Mouse (Mus musculus): ENCODE results near the gene Galnt2.

The Galnt2 gene

DNA sequence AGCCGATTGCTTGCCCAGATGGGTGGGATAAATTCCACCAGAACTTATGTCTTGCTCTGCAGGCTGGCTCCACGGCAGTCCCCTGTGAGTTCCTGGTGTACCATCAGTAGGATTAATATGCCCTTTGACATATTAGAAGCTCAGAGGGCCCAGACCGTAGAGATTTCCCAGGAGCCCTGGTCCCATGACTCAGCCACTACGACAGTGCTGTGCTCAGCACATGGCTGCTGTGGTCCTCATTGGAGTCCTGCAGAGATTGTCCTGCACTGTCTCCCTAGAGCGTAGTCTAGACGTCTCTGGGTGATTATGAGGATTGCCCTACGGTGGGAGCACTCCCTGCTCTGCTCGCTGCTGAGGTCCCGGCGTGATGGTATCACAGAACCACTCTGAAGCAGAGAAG, 63.7 kb downstream of the Galnt2 start:
- DNase-seq: no peak

DNA sequence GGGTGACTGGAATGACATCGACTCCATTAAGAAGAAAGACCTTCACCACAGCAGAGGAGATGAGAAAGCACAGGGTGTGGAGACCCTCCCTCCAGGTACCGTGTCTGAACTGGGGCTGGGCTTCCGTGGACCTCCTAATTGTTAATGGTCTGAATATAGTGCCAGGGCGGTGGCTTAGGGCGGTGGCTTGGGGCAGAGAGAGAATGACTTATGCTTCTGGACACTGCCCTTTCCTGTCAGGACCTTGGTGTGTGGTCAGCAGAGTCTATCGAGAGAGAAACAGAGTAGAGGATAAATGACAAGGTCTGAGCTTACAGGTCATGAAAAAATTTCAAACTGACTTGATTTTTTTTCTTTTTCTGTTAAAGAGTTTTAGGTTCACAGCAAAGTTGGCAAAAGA, 64.2 kb downstream of the Galnt2 start:
- DNase-seq: no peak

DNA sequence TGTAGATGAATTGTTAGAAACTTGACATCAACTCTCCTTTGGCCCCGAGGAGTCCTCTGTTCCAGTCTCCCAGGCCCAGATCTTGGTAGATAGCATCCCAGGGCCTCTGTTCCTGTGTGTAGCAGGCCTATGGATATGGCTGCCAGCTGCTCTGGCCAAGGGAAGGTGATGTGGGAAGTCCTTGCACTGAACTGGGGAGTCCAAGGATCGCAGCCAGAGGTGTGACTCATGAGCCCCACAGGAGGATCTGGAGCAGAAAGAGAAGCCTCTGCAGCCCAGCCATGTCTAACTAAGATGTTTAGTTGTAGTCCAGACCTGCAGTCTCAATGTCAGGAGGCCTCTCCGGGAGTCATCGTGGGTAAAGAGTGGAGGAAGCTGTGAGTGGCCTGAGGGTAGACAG, 70.3 kb downstream of the Galnt2 start:
- DNase-seq: no peak

DNA sequence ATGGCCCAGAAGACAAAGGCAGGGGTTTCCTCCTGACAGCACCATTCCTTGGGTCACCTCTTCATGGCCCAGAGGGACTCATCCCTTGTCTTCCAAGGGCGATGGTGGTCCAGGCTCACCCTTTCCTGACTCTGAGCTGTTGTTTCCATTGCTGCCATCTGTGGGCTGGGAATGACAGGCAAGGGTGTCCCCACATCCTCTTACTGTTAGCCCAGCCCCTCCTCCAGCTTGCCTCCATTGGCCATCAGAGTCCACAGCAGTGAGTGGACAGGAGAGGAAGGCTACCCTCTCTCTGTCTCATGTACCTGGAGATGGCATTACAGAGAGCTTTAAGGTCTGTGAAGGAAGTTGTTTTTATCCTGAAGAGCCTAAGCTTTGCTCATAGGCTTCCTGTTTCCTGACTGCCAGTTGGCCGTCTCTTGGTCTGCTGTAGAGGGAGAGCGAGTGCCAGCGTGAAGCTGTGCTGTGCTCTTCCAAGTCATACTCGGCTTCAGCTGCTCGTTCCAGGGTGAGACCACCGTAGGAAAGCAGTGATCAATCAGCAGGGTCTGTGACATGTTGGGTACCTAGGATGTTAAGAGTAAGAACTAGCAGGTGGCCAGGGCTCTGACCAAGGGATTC, 70.9 kb downstream of the Galnt2 start:
- no peak for DNase-seq

DNA sequence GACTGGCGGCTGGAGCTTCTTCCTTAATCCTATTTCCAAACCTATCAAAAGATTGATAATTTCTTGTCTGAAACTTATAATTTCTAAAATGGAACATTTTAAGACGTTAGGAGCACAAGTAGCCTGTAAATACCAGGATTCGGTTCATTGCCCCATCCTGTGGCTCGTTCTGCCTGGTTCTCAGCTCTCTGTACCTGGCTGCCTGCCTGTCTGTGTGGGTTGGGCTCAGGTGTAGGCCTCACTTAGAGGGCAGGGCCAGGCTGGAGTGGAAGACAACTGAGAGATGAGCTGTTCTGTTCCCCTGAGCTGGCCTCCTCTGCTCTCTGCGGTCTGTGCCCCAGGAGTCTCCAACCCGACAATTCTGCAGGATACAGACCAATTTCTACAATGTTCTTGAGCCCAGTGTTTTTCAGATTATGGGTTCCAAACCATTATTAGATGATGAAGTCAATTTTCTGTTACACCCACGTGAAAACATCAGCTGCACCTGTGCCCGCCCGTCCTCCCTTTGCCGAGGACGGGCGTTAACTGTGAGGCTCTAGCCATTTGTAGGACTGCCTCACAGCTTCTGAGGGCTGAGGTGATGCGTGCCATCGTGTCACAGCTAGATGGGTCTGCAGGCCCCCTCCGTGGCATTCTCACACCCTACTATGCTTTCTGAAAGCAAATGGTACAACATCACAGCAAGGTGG, 72.2 kb downstream of the Galnt2 start:
- no peak for DNase-seq

DNA sequence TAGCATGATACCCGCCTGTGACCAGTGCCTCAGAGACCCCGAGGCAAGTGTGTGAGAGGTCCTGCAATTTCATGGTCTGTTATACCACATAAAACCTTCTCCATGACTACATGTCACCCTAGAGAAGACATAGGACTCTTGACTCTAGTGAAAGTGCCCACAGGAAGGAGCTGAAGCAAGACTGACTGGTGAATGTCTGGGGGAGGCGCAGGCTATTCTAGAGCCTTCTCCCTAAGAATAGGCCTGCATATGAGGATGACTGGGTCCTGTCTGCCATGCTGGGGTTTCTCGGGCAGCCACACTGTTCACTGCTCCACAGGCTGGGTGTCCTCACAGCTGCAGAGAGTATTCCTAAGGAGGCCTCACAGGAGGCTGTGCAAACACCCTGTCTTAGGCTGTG, 73.0 kb downstream of the Galnt2 start:
- DNase-seq: no peak

DNA sequence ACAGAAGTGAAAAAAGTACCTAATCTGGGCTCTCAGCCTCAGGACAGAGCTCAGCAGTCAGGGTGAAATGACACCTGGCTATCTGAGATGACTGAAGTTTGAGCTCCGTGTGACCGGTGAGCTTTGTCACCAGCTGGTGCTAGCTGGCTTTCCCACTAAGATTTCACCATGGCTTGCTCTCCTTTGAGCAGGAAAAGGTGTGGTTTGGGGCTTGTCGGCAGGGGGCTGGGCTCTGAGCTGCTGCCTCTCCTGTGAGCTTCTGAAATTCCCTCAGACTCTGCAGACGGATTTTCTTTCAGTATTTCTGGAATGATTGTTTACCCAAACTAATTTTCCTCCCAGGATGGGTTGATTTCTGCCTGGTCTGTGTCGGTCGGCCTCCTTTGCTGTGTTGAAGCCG, 75.4 kb downstream of the Galnt2 start:
- no peak for DNase-seq

DNA sequence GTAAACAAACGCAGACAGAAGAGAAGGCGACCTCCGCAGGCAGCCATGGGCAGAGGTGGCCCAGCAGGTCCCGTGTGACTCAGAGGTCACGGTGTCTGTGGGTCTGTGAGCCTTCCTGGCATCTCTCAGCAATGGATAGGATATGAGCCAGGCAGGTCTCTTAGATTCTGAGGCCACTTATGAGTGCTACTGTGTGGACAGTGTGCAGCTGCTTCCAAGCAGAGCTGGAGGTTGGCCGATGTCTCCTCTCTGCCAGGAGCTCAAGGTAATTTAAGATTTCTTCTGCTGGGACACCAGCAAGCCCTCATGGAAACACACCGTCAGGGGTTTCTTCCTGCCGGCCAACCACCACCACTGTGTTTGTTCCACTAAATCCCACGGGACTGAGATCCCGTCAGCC, 76.5 kb downstream of the Galnt2 start:
- DNase-seq: no peak

DNA sequence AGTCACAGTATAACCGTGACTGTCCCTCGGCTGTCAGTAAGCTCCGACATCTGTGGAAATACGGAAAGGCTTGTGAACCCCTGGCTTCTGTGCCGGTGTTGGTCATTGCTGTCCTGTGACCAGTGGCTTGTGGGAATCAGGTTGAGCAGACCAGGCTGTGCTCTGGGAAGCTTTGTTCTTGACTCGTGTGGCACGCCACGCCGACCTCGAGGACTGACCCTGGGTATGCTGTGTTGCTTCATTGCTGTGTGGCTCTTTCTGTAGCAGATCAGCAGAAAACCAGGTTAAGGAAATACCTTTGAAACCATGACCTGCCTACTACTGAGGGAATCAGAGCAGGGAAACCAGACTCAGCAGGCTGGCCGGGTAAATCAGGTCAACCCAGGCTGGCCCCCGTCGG, 79.3 kb downstream of the Galnt2 start:
- no peak for DNase-seq

DNA sequence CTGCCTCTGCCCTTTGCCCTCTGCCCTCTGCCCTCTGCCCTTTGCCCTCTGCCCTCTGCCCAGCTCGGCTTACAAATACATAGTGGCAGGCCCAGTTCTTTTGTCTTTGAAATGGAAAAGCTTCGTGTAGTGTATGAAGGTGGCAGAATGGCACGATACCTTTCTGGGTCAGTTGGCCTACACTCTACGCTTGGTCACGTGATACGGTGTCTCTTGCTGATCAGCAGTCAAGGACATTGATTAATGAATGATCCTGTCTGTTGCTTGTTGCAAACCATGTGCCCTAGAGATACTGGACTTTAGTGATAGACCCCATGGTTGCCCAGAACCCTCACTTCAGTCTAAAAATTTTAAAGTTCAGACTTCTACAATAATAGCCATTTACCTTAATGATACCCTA, 79.9 kb downstream of the Galnt2 start:
- no peak for DNase-seq

DNA sequence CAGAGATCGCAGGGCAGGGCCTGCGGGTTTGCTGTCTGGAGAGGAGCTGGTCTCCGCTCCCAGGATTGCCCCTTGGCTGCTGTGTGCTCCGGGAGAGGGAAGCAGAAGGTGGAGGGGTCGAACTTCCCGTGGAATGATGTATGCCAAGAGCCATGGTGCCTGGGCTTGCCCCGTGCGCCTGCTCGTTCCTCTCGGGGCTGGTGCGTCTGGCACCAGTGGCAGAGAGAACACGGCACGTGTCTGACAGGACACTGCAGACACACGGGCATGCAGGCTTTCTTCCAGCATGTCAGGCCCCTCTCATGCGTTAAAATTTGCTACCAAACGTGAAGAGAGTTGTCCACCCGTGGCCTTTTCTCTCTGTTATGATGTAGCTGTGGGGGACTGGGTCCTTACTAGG, 80.5 kb downstream of the Galnt2 start:
- DNase-seq: no peak

DNA sequence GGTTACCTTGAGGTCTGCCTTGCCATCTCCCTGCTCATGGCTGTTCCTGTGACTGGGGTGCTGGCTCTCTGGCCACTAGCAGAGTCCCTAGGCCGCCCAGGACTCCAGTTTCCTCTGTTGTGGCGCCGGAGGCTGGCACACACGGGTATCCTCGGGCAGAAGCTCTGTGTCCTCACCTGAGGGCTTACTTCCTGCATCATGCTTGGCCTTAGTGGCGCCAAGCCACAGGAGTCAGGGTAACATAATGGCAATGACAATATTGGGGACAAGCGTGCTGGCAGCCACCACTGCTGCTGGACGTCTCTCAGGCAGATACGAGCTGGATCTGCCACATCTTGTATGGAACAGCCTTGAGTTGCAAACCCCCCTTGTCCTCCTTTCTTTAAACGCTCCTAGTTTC, 81.0 kb downstream of the Galnt2 start:
- peak; percentile 66 for DNase-seq

DNA sequence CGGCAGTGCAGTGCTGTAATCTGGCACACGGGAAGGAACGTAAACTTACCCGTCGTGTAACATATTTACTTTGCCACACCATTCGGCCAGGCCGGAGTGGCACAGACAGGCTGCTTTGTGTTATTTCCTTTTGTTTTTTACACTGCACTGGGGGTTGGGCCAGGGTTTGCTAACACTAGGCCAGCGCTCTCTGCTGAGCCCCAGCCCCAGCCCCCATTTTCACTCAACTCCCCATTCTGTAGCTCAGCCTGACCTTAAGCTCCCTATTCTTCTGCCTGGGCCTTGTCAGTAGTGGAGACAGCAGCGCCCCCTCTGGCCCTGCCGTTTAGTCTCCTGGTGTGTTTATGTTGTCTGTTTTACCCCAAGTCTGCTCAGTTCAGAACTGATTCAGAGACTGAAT, 83.6 kb downstream of the Galnt2 start:
- DNase-seq: no peak

DNA sequence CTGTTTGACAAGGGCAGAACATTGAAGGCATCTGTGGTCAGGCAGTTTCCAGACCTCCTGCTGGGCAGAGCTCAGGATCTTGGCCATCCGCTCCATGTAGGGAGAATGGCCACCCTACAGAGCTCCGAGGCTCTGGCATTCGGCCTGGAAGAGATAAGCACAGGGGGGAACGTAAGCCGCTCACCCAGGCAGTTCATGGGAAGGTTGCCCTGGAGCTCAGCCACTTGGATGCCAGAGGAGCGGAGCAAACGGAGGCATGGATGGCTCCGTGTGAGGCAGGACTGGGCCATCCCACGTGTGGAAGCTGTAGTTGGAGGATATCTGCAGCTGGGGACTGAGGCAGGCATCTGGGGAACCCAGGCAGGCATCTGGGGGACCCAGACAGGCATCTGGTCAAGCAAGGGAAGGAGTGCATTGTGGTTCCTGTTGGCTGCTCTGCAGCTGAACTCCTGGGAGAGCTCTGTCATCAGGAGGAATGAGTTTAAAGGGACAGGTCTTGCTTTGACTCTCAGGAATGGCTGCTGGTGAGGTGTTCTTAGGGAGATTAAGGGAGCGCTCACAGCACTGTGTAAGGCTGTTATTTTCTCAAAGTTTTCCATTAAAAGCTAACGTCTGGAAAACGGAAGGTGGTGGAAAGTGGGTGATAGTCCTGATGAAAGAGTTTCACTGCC, 85.4 kb downstream of the Galnt2 start:
- peak; percentile 94 for DNase-seq

DNA sequence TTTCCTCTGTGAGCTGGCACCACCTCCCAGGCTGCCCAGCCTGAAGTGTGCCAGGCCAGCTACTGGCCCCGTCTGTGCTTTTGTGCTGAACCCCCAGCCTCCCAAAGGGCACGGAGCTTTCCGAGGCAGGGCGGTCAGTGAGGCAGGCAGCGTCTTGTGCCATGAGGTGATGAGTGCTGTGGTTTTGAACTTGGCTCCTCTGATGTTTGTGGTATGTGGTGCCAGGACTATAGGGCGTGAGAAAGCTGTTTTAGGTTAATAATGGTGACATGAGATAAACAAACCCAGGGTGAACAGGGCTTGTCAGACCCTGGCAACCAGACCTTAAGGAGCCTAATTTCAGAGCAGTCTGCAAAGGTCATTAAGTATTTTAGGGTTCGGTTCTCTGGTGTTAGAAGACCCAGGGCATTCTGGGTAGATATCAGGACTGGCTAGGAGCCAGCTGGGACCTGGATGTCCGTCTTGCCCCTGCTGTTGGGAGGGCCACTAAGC, 86.0 kb downstream of the Galnt2 start:
- peak; percentile 64 for DNase-seq

DNA sequence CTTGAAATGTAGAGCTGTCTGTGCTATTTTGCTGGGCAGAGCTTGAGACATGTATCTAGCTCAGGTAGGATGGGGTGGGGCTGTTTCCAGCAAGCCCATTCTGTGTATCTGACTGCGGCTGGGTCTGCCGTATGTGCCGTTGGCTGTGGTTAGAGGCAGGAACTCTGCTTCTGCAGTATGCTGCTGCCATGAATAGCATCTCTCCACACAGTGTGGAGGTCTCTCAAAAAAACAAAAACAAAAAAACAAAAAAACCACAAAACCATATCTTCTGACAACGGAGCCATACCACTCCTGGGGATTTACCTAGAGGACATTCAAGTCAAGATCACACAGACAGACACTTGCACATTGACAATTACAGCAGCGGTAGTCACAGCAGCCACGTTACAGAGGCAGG, 86.6 kb downstream of the Galnt2 start:
- no peak for DNase-seq

DNA sequence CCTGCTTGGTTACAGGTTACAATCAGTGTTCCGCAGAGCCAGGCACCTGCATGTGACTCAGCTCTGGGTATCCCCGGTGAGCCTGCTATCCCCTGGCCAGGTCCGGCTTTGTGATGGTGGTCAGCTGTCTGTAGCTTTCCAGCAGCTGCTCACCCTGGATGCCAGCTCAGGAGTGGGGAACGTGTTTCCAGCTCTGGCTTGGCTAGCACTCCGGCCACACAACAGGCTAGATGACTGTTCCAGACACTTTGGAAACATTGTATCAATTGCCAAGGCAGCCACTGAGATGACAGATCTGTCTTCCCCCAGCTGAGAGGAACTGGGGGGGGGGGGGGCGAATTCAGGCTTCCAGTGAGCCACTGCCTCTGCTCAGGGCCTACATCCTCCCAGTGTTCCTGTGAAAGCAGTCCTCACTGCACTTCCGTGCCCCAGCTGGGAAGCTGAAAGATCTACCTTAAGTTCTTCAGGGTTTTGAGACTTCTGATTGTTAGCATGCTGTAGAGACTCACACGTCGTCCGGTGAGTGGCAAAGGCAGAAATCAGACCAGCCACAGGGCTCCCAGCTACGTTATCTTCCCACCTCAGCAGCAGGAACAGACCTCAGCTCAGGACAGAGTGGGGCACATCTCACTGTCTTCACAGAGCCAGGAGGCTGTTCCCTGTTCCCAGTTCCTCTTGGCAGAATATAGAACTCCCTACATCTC, 87.6 kb downstream of the Galnt2 start:
- no peak for DNase-seq

DNA sequence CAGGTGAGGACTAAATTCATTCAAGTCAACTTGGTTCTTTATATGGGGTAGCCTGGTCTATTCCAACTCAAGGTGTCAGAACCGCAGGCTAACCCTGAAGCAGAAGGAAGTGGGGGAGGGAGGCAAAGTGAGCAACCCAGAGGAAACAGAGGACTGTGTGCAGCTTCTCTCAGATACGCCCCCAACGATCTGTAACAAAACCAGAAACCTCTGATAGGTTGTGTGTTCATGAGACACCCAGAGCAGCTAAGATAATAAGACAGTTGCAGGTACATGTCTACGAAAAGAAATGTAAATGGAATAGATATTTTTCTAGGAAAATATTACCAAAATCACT, 88.1 kb downstream of the Galnt2 start:
- no peak for DNase-seq

DNA sequence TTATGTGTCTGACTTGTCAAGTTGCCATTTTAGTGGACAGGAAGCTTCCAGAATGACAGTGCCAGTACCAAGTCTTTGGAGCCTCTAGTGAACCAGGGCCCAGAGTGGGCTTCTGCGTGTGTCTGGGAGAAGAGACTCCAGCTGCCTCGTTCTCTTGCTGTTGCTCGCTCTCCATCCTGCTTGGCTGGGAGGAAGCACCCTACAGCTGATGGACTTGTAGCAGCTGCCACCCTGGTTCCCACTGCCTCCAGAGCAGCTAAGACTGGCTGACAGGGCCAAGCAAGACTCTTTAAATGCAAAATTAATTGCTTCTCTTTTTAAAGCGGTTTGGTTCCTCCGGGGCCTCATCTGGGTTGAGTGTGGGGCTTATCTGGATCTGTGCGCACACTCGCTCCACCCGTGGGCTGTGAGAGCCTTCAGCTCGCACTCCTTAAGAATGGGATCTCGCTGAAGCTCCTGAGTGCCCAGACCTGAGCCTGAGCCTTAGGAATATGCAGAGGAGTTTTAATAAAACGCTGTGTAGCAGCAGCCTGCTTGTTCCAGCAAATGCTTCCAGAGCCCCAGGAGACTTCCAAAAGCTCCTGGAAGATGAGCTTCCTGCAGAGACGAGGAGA, 90.1 kb downstream of the Galnt2 start:
- DNase-seq: no peak

DNA sequence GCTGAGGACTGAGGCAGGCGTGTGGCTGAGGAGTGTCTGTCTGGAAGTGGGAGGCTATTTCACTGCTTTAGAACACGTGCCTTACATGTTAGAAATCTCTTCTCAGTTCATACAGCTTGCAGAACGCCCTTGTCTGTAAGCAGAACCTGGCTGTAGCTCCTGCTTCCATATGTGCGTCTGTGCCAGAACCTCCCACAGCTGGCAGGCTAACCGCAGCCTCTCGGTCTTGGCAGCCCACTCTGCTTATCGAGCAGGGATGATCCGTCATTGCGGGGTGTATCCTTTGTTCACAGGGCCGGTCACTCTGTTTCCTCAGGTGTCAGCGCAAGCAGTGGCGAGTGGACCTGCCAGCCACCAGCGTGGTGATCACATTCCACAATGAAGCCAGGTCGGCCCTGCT, 92.2 kb downstream of the Galnt2 start:
- DNase-seq: no peak

DNA sequence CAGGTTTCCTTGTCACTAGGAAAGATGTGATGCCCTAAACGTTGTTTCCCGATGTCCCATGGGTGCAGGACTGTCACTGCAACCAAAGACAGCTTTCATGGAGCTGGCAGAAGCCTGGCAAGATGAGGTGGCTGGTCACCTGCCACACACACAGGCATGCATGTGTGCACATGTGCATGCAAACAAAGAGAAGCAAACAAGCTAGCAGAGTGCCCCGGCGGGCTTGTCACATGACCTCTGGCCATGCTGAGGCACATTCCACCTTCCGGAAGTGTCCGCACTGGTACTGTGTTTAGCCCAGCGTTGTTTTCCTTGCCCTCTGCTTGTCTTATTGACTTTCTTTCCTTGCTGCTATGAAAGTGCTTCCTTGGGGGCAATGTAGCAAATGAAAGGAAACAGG, 97.1 kb downstream of the Galnt2 start:
- DNase-seq: no peak

DNA sequence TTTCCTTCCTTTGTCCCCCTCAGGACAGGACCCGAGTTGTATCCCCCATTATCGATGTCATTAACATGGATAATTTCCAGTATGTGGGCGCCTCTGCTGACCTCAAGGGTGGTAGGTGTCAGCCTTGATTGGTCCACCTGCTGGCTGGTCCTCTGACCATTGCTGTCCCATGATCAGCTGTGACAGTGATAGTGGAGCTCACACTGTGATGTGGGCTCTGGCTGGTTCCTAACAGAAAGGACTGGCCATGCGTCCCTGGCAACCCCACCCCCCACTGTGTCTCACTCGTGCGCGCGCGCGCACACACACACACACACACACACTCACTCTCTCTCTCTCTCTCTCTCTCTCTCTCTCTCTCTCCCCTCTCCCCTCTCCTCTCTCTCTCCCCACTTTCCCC, 98.5 kb downstream of the Galnt2 start:
- DNase-seq: no peak

DNA sequence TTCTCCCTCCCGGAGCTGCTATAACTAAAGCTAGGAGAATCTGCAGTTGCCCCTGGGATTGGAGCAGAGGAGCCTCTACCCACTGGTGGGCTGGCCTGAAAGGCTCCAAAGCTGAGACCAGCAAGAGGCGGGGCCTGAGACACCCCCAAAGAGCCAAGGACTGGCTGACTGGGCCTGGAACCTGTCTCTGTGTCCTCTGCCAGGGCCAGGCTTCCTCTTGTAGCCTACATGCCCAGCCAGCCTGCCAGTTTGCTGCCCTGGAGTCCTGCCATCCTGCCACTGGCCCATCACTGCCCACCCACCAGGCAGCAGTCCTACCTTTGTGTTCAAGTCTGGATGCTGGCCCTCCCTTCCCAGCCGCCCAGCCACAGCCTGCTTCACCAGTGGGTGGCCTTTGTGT, 99.2 kb downstream of the Galnt2 start:
- DNase-seq: peak; percentile 76

DNA sequence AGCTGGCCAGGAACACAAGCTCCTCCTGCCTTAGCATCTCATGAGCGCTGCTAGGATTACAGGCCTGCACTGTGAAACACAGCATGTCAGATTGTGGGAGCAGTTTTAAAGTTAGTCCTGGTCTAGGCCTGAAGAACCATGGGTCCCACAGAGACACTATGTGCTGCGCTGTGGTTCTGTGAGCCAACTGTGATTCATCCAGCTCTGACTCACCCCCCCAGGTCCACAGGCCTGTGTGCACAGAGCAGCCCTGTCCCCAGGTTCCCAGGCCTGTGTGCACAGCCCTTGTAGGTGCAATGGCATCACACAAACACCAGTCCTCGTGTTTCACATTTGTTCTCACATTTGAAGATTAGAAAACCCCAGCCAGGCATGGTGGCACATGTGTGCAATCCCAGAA, 99.9 kb downstream of the Galnt2 start:
- DNase-seq: no peak
